Mouse (Mus musculus) cerebellum, postnatal 10 days (tissue): ENCODE measurements at regions not wholly inside any gene's neighbourhood (a gene's known extent, or its start where the extent isn't known, plus 50 kb on each side); places are given as distances from the start of the nearest gene placed in this dataset.

Experiments used
- DNase-seq, 2 experiments: peaks; one replicate each; pipeline ENCODE4 v3.0.0; 2021; ENCODE audit warnings: mixed read lengths in 2 of 2

DNA sequence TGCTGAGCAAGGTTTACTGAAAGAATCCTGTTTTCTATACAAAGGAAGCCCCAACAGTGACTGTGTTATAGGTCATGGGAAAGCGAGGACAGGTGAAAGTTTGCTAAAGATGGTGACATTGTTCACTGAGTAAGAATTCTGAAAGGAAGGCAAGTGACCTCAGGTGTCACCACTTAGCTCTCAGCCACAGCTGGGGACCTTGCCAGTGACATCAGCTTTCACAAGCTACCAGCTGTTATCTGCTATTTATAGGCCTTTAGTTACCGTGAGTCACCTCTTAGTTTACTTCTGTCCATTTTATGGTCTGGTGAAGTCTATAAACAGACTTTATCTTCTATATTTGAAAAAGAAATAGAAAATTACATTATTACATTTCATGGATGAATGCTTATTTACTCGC is 65.4 kb upstream of the Mtpn start:
- no peak for DNase-seq

DNA sequence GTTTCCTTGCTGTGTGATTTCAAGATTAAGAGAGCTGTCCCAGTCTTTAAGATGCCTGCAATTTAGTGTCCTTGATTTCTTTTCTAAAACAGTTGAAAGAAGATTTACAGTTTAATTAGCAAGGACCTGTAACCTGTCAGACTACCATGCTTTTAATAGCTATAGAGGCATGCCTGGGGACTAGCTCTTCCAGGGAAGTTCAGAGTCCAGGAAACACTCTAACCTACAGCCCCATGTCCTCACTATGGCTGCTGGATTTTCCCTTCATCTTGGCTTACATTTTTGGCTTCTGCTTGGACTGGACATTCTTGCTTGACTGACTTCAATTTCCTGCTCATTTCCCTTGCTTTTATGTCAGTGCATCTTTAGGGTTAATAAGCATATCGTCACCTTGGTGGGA is 61.7 kb upstream of the Mtpn start:
- DNase-seq = no peak

DNA sequence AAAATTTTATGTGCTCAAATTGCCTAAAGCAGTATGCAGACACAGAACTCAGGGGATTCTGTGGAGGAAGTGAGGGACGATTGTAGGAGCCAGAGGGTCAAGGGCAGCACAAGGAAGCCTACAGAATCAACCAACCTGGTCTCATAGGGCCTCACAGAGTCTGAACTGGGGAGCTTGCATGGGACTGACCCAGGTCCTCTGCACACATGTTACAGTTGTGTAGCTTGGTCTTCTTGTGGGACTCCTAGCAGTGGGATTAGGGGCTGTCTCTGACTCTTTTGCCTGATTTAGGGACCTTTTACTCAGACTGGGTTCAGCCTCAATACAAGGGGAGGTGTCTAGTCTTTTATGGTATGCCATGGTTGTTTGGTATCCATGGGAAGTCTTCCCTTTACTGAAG is 60.2 kb upstream of the Mtpn start:
- DNase-seq = no peak

DNA sequence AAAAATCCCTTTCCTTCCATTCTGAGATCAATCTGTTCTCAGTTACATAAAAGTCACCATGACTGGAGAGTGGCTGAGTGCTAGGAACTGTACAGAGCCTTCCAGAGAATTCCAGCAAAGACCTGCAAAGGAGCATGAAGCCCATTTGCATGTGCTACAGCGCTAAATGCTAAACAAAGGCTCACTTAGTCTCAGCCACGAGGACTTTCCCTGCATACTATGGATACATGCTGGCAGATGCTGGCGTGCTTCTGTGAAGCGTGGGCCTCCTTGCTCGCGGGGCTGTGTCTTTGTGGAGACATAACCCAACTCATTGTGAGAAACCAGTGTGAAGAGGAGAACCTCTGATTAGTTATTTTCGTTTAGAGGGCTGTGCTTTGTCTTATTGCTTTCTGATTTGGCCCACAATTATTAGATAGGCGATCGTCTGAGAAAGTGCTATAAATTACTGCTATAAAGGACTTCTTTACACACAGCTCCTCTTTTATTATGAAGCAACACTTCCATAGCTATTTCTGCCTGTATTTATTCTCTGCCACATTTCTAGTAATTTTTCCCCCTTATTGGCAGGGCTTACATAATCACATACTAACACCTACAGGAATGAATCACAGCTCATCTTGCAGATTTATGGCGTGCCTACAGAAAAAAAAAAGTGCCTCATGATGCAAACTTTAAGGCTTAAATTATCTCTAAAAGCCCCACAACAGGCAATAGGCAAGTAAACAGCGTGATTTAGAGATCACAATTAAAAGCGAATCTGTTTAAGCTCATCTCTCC is 58.9 kb upstream of the Mtpn start:
- peak in 1 of 2 experiments; percentile 5 for DNase-seq

DNA sequence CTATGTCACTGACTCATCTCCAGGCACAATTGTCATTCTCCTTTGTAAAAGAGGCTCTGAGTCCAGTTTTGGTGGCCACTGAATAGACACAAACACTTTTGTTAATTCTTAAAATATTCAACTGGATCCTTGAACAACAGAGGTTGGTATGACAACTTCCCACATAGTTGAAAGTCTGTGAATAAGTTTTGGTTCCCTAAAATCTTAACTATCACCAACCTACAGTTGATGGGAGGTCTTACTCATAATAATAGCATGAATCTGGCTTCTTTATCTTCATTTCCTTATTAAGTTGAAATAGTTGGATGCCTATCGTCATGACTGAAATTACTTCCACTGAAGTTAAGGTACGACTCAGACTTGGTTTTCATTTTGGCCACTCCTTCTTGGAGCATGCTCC is 55.3 kb upstream of the Mtpn start:
- DNase-seq = no peak

DNA sequence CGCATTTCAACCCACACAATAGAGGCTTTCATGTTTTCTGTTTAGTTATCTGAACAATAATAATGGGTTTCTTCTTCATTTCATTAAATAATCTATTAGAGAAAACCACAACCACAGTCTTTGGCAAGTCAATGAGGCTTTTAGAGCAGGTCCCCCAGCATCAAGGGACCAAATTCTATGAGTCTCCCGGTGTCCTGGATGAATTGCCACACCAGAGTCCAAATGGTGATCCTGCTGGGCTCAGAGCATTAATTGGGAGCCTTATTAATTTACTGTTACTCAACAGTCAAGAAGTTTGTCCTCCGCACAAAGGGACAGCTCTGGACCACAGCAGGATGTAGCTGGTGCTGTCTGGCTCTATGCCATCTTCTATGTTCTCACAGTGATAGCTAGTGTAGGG is 52.5 kb upstream of the Mtpn start:
- DNase-seq = no peak
